Mouse (Mus musculus) neural tube, embryonic 11.5 days (tissue): ENCODE measurements at regions not wholly inside any gene's neighbourhood (a gene's known extent, or its start where the extent isn't known, plus 50 kb on each side); places are given as distances from the start of the nearest gene placed in this dataset.

Experiments
- ATAC-seq: fragments of 200-750 bp; cut with Nextera tagmentation; 2 replicates; pipeline ENCODE4 v1.8.0; 2017; ENCODE audit warnings: moderate number of reproducible peaks, mild to moderate bottlenecking, moderate TSS enrichment, moderate library complexity; ENCODE audit not compliant: insufficient read depth, low FRiP score, low TSS enrichment
- DNase-seq: peaks from one replicate; pipeline ENCODE4 v3.0.0-alpha.2; 2015; ENCODE audit warnings: low spot score
- H3K27ac ChIP-seq: fragments of 300-500 bp; sonication (generic); 2 replicates; pipeline ENCODE4 v1.5.1; 2014; ENCODE audit warnings: low read depth, mild to moderate bottlenecking, low read length
- H3K27me3 ChIP-seq: fragments of 300-500 bp; sonication (generic); 2 replicates; pipeline ENCODE4 v1.6.1; 2014; ENCODE audit warnings: mild to moderate bottlenecking, low read length, mixed read lengths; ENCODE audit not compliant: control insufficient read depth, insufficient read depth
- H3K36me3 ChIP-seq: fragments of 300-500 bp; sonication (generic); 2 replicates; pipeline ENCODE4 v1.6.1; 2014; ENCODE audit warnings: mild to moderate bottlenecking, low read length, moderate library complexity, mixed read lengths; ENCODE audit not compliant: control insufficient read depth, insufficient read depth
- H3K4me1 ChIP-seq: fragments of 300-500 bp; sonication (generic); 2 replicates; pipeline ENCODE4 v1.6.1; 2014; ENCODE audit warnings: low read length, mixed read lengths; ENCODE audit not compliant: control insufficient read depth, insufficient read depth
- H3K4me2 ChIP-seq: fragments of 300-500 bp; sonication (generic); 2 replicates; pipeline ENCODE4 v1.6.1; 2014; ENCODE audit warnings: low read depth, mild to moderate bottlenecking, moderate library complexity
- H3K4me3 ChIP-seq: fragments of 300-500 bp; sonication (generic); 2 replicates; pipeline ENCODE4 v1.5.1; 2014; ENCODE audit warnings: low read depth, low read length
- H3K9ac ChIP-seq: fragments of 300-500 bp; sonication (generic); 2 replicates; pipeline ENCODE4 v1.6.1; 2014; ENCODE audit warnings: mild to moderate bottlenecking, low read length
- H3K9me3 ChIP-seq: fragments of 300-500 bp; sonication (generic); 2 replicates; pipeline ENCODE4 v1.6.1; 2016; ENCODE audit warnings: low read length; ENCODE audit not compliant: control insufficient read depth
- WGBS: fragments of 180-500 bp; shearing (Covaris S2); extraction: QIAGEN DNeasy Blood & Tissue Kit; methylation state at CpG from one replicate; pipeline ENCODE4 v1.1.7; 2014; 5-methylcytosine and 5-hydroxymethylcytosine counted together

GRCm38 (mm10) chr3:149339374-149339753, 349.0 kb upstream of the Adgrl2 start:
- no peak for ATAC-seq
- no peak overlapping the region for H3K4me2 ChIP-seq
- H3K9me3 ChIP-seq: no peaks in the 10 kb centered on the region
- H3K27me3 ChIP-seq: no peaks in the 10 kb centered on the region
- DNase-seq: no peak
- no peak overlapping the region for H3K9ac ChIP-seq
- H3K4me3 ChIP-seq: no peak overlapping the region
- no peaks in the 10 kb centered on the region for H3K36me3 ChIP-seq
- WGBS: 94% methylated on average over 3 of the region's 3 CpGs
- no peaks in the 10 kb centered on the region for H3K4me1 ChIP-seq
- H3K27ac ChIP-seq: no peak overlapping the region

- H3K4me1 ChIP-seq: no peaks in the 10 kb centered on the region
- no peak overlapping the region for H3K4me2 ChIP-seq
- WGBS: 71% methylated on average over 7 of the region's 7 CpGs
- ATAC-seq (no peak), DNase-seq (no peak)
- no peaks in the 10 kb centered on the region for H3K9me3 ChIP-seq
- H3K9ac ChIP-seq: no peak overlapping the region
- no peaks in the 10 kb centered on the region for H3K36me3 ChIP-seq
- no peak overlapping the region for H3K4me3 ChIP-seq
- no peak overlapping the region for H3K27ac ChIP-seq
- H3K27me3 ChIP-seq: no peaks in the 10 kb centered on the region
Measured at GRCm38 (mm10) chr3:149338684-149339373, 348.5 kb upstream of the Adgrl2 start.

GRCm38 (mm10) chr3:149335259-149335658, 344.9 kb upstream of the Adgrl2 start:
- Histone ChIP-seq H3K4me3 (no peak overlapping the region), H3K9me3 (no peaks in the 10 kb centered on the region), H3K9ac (no peak overlapping the region), H3K27me3 (no peaks in the 10 kb centered on the region), H3K4me1 (peaks cover 9% of the 10 kb centered on the region; the same call in 1 of the 2 replicates), H3K4me2 (no peak overlapping the region), H3K36me3 (no peaks in the 10 kb centered on the region), H3K27ac (no peak overlapping the region)
- no peak for DNase-seq
- ATAC-seq: no peak
- WGBS: 79% methylated on average over 6 of the region's 6 CpGs

GRCm38 (mm10) chr3:149333607-149334006, 343.3 kb upstream of the Adgrl2 start:
- Histone ChIP-seq H3K27me3 (no peaks in the 10 kb centered on the region), H3K36me3 (no peaks in the 10 kb centered on the region), H3K4me1 (peaks cover 9% of the 10 kb centered on the region; the same call in 1 of the 2 replicates), H3K9me3 (no peaks in the 10 kb centered on the region), H3K4me3 (no peak overlapping the region), H3K9ac (no peak overlapping the region), H3K27ac (no peak overlapping the region), H3K4me2 (no peak overlapping the region)
- WGBS: 82% methylated on average over 5 of the region's 5 CpGs
- no peak for DNase-seq
- ATAC-seq: no peak

GRCm38 (mm10) chr3:149333131-149333530, 342.8 kb upstream of the Adgrl2 start:
- no peak overlapping the region for H3K9ac ChIP-seq
- H3K27me3 ChIP-seq: no peaks in the 10 kb centered on the region
- WGBS: 53% methylated on average over 9 of the region's 10 CpGs
- H3K4me2 ChIP-seq: no peak overlapping the region
- no peaks in the 10 kb centered on the region for H3K9me3 ChIP-seq
- no peak for DNase-seq
- no peak overlapping the region for H3K4me3 ChIP-seq
- peaks cover 9% of the 10 kb centered on the region; the same call in 1 of the 2 replicates for H3K4me1 ChIP-seq
- H3K27ac ChIP-seq: no peak overlapping the region
- H3K36me3 ChIP-seq: no peaks in the 10 kb centered on the region
- no peak for ATAC-seq

- peaks cover 9% of the 10 kb centered on the region; the same call in 1 of the 2 replicates for H3K4me1 ChIP-seq
- no peaks in the 10 kb centered on the region for H3K27me3 ChIP-seq
- H3K9ac ChIP-seq: no peak overlapping the region
- DNase-seq (peak; percentile 28), ATAC-seq (no peak)
- H3K27ac ChIP-seq: no peak overlapping the region
- WGBS: 23% methylated on average over 4 of the region's 4 CpGs
- H3K9me3 ChIP-seq: no peaks in the 10 kb centered on the region
- no peak overlapping the region for H3K4me3 ChIP-seq
- H3K4me2 ChIP-seq: no peak overlapping the region
- H3K36me3 ChIP-seq: no peaks in the 10 kb centered on the region
Measured at GRCm38 (mm10) chr3:149332105-149332504, 341.8 kb upstream of the Adgrl2 start.

- H3K27me3 ChIP-seq: no peaks in the 10 kb centered on the region
- H3K27ac ChIP-seq: no peak overlapping the region
- WGBS: 25% methylated on average over 7 of the region's 7 CpGs
- peaks cover 9% of the 10 kb centered on the region; the same call in 1 of the 2 replicates for H3K4me1 ChIP-seq
- no peak overlapping the region for H3K9ac ChIP-seq
- ATAC-seq (no peak), DNase-seq (no peak)
- no peaks in the 10 kb centered on the region for H3K36me3 ChIP-seq
- no peak overlapping the region for H3K4me2 ChIP-seq
- no peaks in the 10 kb centered on the region for H3K9me3 ChIP-seq
- no peak overlapping the region for H3K4me3 ChIP-seq
Measured at GRCm38 (mm10) chr3:149331251-149331960, 341.1 kb upstream of the Adgrl2 start.

- Histone ChIP-seq H3K4me1 (peaks cover 9% of the 10 kb centered on the region; the same call in 1 of the 2 replicates), H3K27me3 (no peaks in the 10 kb centered on the region), H3K36me3 (no peaks in the 10 kb centered on the region), H3K27ac (no peak overlapping the region), H3K9ac (no peak overlapping the region), H3K9me3 (no peaks in the 10 kb centered on the region), H3K4me3 (no peak overlapping the region), H3K4me2 (no peak overlapping the region)
- 84% methylated on average over 10 of the region's 10 CpGs for WGBS
- no peak for ATAC-seq
- DNase-seq: no peak
Measured at GRCm38 (mm10) chr3:149330716-149331115, 340.4 kb upstream of the Adgrl2 start.

- H3K4me3 ChIP-seq: no peak overlapping the region
- no peaks in the 10 kb centered on the region for H3K36me3 ChIP-seq
- H3K27me3 ChIP-seq: no peaks in the 10 kb centered on the region
- WGBS: 91% methylated on average over 10 of the region's 10 CpGs
- H3K4me2 ChIP-seq: no peak overlapping the region
- H3K9me3 ChIP-seq: no peaks in the 10 kb centered on the region
- H3K27ac ChIP-seq: no peak overlapping the region
- DNase-seq (no peak), ATAC-seq (no peak)
- H3K4me1 ChIP-seq: peaks cover 9% of the 10 kb centered on the region; the same call in 1 of the 2 replicates
- no peak overlapping the region for H3K9ac ChIP-seq
Measured at GRCm38 (mm10) chr3:149330041-149330440, 339.7 kb upstream of the Adgrl2 start.
